Mouse (Mus musculus) hindbrain, embryonic 11.5 days (tissue): ENCODE data around the gene Crk. TPM values are rescaled to one million over a fixed set of nuclear protein-coding genes. Genes with fewer than 3 reads are reported as not detected.
"Not testable (repeated sequence)": the region's sequence is repeated elsewhere in the genome, so short reads cannot be mapped to it uniquely, and the experiment has no call there.

ENCODE experiments used
- ATAC-seq: fragments of 200-750 bp; cut with Nextera tagmentation; 2 replicates; pipeline ENCODE4 v1.8.0; 2017; ENCODE audit warnings: mild to moderate bottlenecking, moderate TSS enrichment, moderate library complexity; ENCODE audit not compliant: low FRiP score
- DNase-seq: peaks from one replicate; pipeline ENCODE4 v3.0.0-alpha.2; 2015; ENCODE audit warnings: low spot score
- H3K27ac ChIP-seq: fragments of 300-500 bp; sonication (generic); 2 replicates; pipeline ENCODE4 v1.5.1; 2014; ENCODE audit warnings: mild to moderate bottlenecking, low read depth, low read length
- H3K27me3 ChIP-seq: fragments of 300-500 bp; sonication (generic); 2 replicates; pipeline ENCODE4 v1.6.1; 2014; ENCODE audit warnings: mild to moderate bottlenecking, low read length, moderate library complexity, mixed read lengths; ENCODE audit not compliant: control insufficient read depth, insufficient read depth
- H3K36me3 ChIP-seq: fragments of 300-500 bp; sonication (generic); 2 replicates; pipeline ENCODE4 v1.6.1; 2014; ENCODE audit warnings: mild to moderate bottlenecking, low read length, moderate library complexity, mixed read lengths; ENCODE audit not compliant: control insufficient read depth, insufficient read depth
- H3K4me1 ChIP-seq: fragments of 300-500 bp; sonication (generic); replicated peaks from 2 replicates; pipeline ENCODE4 v1.6.1; 2014; ENCODE audit warnings: low read length, mixed read lengths; ENCODE audit not compliant: control insufficient read depth, insufficient read depth
- H3K4me2 ChIP-seq: fragments of 300-500 bp; sonication (generic); replicated peaks from 2 replicates; pipeline ENCODE4 v1.6.1; 2014; ENCODE audit warnings: mild to moderate bottlenecking, low read depth, low read length
- H3K4me3 ChIP-seq: fragments of 300-500 bp; sonication (generic); 2 replicates; pipeline ENCODE4 v1.5.1; 2014; ENCODE audit warnings: low read depth, low read length
- H3K9ac ChIP-seq: fragments of 300-500 bp; sonication (generic); 2 replicates; pipeline ENCODE4 v1.6.1; 2014; ENCODE audit warnings: low read depth, low read length
- H3K9me3 ChIP-seq: fragments of 300-500 bp; sonication (generic); 2 replicates; pipeline ENCODE4 v1.6.1; 2016; ENCODE audit warnings: low read length; ENCODE audit not compliant: control insufficient read depth
- WGBS: fragments of 180-500 bp; shearing (Covaris S2); extraction: QIAGEN DNeasy Blood & Tissue Kit; methylation state at CpG from one replicate; pipeline ENCODE4 v1.1.7; 2014; 5-methylcytosine and 5-hydroxymethylcytosine counted together
- polyA plus RNA-seq: library from polyadenylated mRNA; unstranded; fragments of >200 nt; fragmentation: Nextera tagmentation; extraction: Ambion mirVana; gene quantifications from 2 replicates; pipeline ENCODE4 v1.2.1, GENCODE M21; 2014

Crk gene
- polyA plus RNA-seq, 1 experiment from 2014 or later = 113 TPM

GRCm38 (mm10) chr11:75689977-75690376 is 10.9 kb downstream of the Crk start:
- 95% methylated on average over 1 of the region's 1 CpGs for WGBS
- no peak for ATAC-seq

GRCm38 (mm10) chr11:75691047-75691446 is 12.0 kb downstream of the Crk start:
- Histone ChIP-seq H3K9me3 (no peaks in the 10 kb centered on the region), H3K4me2 (no peak overlapping the region), H3K9ac (no peak overlapping the region), H3K27me3 (no peaks in the 10 kb centered on the region), H3K27ac (no peak overlapping the region), H3K4me1 (no peaks in the 10 kb centered on the region), H3K4me3 (no peak overlapping the region), H3K36me3 (peaks cover 3% of the 10 kb centered on the region; the same call in 1 of the 2 replicates)
- ATAC-seq (no peak), DNase-seq (no peak)

More at GRCm38 (mm10) chr11:75689977-75690376, 10.9 kb downstream of the Crk start:
- Histone ChIP-seq H3K27ac (no peak overlapping the region), H3K36me3 (peaks cover 3% of the 10 kb centered on the region; the same call in 1 of the 2 replicates), H3K9me3 (no peaks in the 10 kb centered on the region), H3K4me1 (no peaks in the 10 kb centered on the region), H3K4me2 (no peak overlapping the region), H3K9ac (no peak overlapping the region), H3K27me3 (no peaks in the 10 kb centered on the region), H3K4me3 (no peak overlapping the region)
- no peak for DNase-seq

- no peak overlapping the region for H3K4me3 ChIP-seq
- no peak overlapping the region for H3K9ac ChIP-seq
- no peaks in the 10 kb centered on the region for H3K9me3 ChIP-seq
- no peak for DNase-seq
- H3K4me1 ChIP-seq = no peaks in the 10 kb centered on the region
- H3K36me3 ChIP-seq = peaks cover 9% of the 10 kb centered on the region
- ATAC-seq = no peak
- H3K27ac ChIP-seq = no peak overlapping the region
- no peaks in the 10 kb centered on the region for H3K27me3 ChIP-seq
- WGBS = 97% methylated on average over 5 of the region's 5 CpGs
- H3K4me2 ChIP-seq = no peak overlapping the region
These were observed 14.5 kb downstream of the Crk start for GRCm38 (mm10) chr11:75693570-75693969.

GRCm38 (mm10) chr11:75697464-75697863 is 18.4 kb downstream of the Crk start:
- WGBS = 98% methylated on average over 3 of the region's 3 CpGs
- H3K4me2 ChIP-seq, H3K9ac ChIP-seq, ATAC-seq, H3K9me3 ChIP-seq, DNase-seq, H3K4me1 ChIP-seq, H3K27ac ChIP-seq, H3K27me3 ChIP-seq, H3K4me3 ChIP-seq: not testable (repeated sequence)
- peaks cover 16% of the 10 kb centered on the region for H3K36me3 ChIP-seq

- Histone ChIP-seq H3K27ac (no peak overlapping the region), H3K4me2 (no peak overlapping the region), H3K9me3 (no peaks in the 10 kb centered on the region), H3K36me3 (peaks cover 17% of the 10 kb centered on the region), H3K4me3 (no peak overlapping the region), H3K4me1 (no peaks in the 10 kb centered on the region), H3K27me3 (no peaks in the 10 kb centered on the region), H3K9ac (no peak overlapping the region)
- DNase-seq (no peak), ATAC-seq (no peak)
- WGBS = 94% methylated on average over 5 of the region's 5 CpGs
These were observed 21.5 kb downstream of the Crk start for GRCm38 (mm10) chr11:75700557-75700956.

- Histone ChIP-seq H3K9me3 (no peaks in the 10 kb centered on the region), H3K27me3 (no peaks in the 10 kb centered on the region), H3K9ac (no peak overlapping the region), H3K4me1 (no peaks in the 10 kb centered on the region), H3K36me3 (peaks cover 18% of the 10 kb centered on the region), H3K4me2 (no peak overlapping the region), H3K27ac (no peak overlapping the region), H3K4me3 (no peak overlapping the region)
- 94% methylated on average over 6 of the region's 6 CpGs for WGBS
- no peak for ATAC-seq
- no peak for DNase-seq
These were observed 23.7 kb downstream of the Crk start for GRCm38 (mm10) chr11:75702761-75703160.

GRCm38 (mm10) chr11:75703748-75704147 is 24.7 kb downstream of the Crk start:
- WGBS = 95% methylated on average over 2 of the region's 2 CpGs
- peaks cover 14% of the 10 kb centered on the region for H3K36me3 ChIP-seq

GRCm38 (mm10) chr11:75713949-75714348 is 34.9 kb downstream of the Crk start:
- Histone ChIP-seq H3K9ac (no peak overlapping the region), H3K27ac (no peak overlapping the region), H3K4me1 (no peaks in the 10 kb centered on the region), H3K4me3 (no peak overlapping the region), H3K36me3 (no peaks in the 10 kb centered on the region), H3K27me3 (no peaks in the 10 kb centered on the region), H3K4me2 (no peak overlapping the region), H3K9me3 (no peaks in the 10 kb centered on the region)
- ATAC-seq = no peak
- WGBS = 87% methylated on average over 1 of the region's 1 CpGs
- no peak for DNase-seq

More at GRCm38 (mm10) chr11:75703748-75704147, 24.7 kb downstream of the Crk start:
- H3K4me3 ChIP-seq = no peak overlapping the region
- no peak overlapping the region for H3K9ac ChIP-seq
- no peak overlapping the region for H3K27ac ChIP-seq
- no peaks in the 10 kb centered on the region for H3K4me1 ChIP-seq
- ATAC-seq = no peak
- H3K27me3 ChIP-seq = no peaks in the 10 kb centered on the region
- no peak overlapping the region for H3K4me2 ChIP-seq
- no peaks in the 10 kb centered on the region for H3K9me3 ChIP-seq
- DNase-seq = no peak

GRCm38 (mm10) chr11:75715556-75715955 is 36.5 kb downstream of the Crk start:
- Histone ChIP-seq H3K4me1 (no peaks in the 10 kb centered on the region), H3K36me3 (no peaks in the 10 kb centered on the region), H3K4me2 (no peak overlapping the region), H3K27ac (no peak overlapping the region), H3K9ac (no peak overlapping the region), H3K4me3 (no peak overlapping the region), H3K27me3 (no peaks in the 10 kb centered on the region), H3K9me3 (no peaks in the 10 kb centered on the region)
- 15% methylated on average over 12 of the region's 12 CpGs for WGBS
- DNase-seq = no peak
- no peak for ATAC-seq
